Mouse (Mus musculus) lung, adult 2 months (tissue): ENCODE results near the gene Nradd.

Experiments
- CTCF ChIP-seq: fragments of 200-500 bp; IDR thresholded peaks from 2 replicates; pipeline ENCODE4 v1.5.1; 2011; ENCODE audit warnings: mild to moderate bottlenecking, low read length, control low read depth; ENCODE audit not compliant: insufficient read depth
- POLR2A ChIP-seq: fragments of 200-500 bp; IDR thresholded peaks from 2 replicates; pipeline ENCODE4 v1.6.1; 2011; ENCODE audit warnings: low read depth, mild to moderate bottlenecking, control low read depth, low read length, borderline replicate concordance; ENCODE audit errors: extremely low read depth

GRCm38 (mm10) chr9:110631191-110631590 is 6.9 kb upstream of the Nradd start:
- TF ChIP-seq CTCF (peak; percentile 59), POLR2A (no peak)
